Mouse (Mus musculus) liver, embryonic 15.5 days (tissue): ENCODE measurements around the gene Gm12185. TPM values are rescaled to one million over a fixed set of nuclear protein-coding genes. Genes with fewer than 3 reads are reported as not detected.

Source experiments
- ATAC-seq: fragments of 200-750 bp; cut with Nextera tagmentation; 2 replicates; pipeline ENCODE4 v1.8.0; 2017; ENCODE audit warnings: moderate number of reproducible peaks, mild to moderate bottlenecking, moderate library complexity; ENCODE audit not compliant: insufficient read depth
- H3K27ac ChIP-seq: fragments of 300-500 bp; sonication (generic); replicated peaks from 2 replicates; pipeline ENCODE4 v1.5.1; 2015; ENCODE audit warnings: mild to moderate bottlenecking, inconsistent platforms
- H3K27me3 ChIP-seq: fragments of 300-500 bp; sonication (generic); 2 replicates; pipeline ENCODE4 v1.6.1; 2015; ENCODE audit warnings: mild to moderate bottlenecking, inconsistent platforms
- H3K36me3 ChIP-seq: fragments of 300-500 bp; sonication (generic); replicated peaks from 2 replicates; pipeline ENCODE4 v1.6.1; 2015; ENCODE audit warnings: moderate library complexity, mild to moderate bottlenecking, inconsistent platforms
- H3K4me1 ChIP-seq: fragments of 300-500 bp; sonication (generic); replicated peaks from 2 replicates; pipeline ENCODE4 v1.6.1; 2015; ENCODE audit warnings: inconsistent platforms
- H3K4me2 ChIP-seq: fragments of 300-500 bp; sonication (generic); 2 replicates; pipeline ENCODE4 v1.6.1; 2015; ENCODE audit warnings: moderate library complexity, mild to moderate bottlenecking, inconsistent platforms
- H3K4me3 ChIP-seq: fragments of 300-500 bp; sonication (generic); replicated peaks from 2 replicates; pipeline ENCODE4 v1.5.1; 2015; ENCODE audit warnings: mild to moderate bottlenecking, inconsistent platforms
- H3K9ac ChIP-seq: fragments of 300-500 bp; sonication (generic); 2 replicates; pipeline ENCODE4 v1.6.1; 2015; ENCODE audit warnings: moderate library complexity, mild to moderate bottlenecking, inconsistent platforms
- H3K9me3 ChIP-seq: fragments of 300-500 bp; sonication (generic); replicated peaks from 2 replicates; pipeline ENCODE4 v1.6.1; 2016; ENCODE audit warnings: inconsistent platforms
- WGBS: fragments of 180-500 bp; shearing (Covaris S2); methylation state at CpG from one replicate; pipeline ENCODE4 v1.1.7; 2015; ENCODE audit warnings: mixed read lengths; ENCODE audit not compliant: insufficient replicate concordance; 5-methylcytosine and 5-hydroxymethylcytosine counted together
- polyA plus RNA-seq: library from polyadenylated mRNA; unstranded; fragments of >200 nt; fragmentation: Nextera tagmentation; extraction: Ambion mirVana; gene quantifications from 2 replicates; pipeline ENCODE4 v1.2.1, GENCODE M21; 2015

Gene Gm12185
- polyA plus RNA-seq, 1 experiment from 2014 or later: 0.03 TPM

DNA sequence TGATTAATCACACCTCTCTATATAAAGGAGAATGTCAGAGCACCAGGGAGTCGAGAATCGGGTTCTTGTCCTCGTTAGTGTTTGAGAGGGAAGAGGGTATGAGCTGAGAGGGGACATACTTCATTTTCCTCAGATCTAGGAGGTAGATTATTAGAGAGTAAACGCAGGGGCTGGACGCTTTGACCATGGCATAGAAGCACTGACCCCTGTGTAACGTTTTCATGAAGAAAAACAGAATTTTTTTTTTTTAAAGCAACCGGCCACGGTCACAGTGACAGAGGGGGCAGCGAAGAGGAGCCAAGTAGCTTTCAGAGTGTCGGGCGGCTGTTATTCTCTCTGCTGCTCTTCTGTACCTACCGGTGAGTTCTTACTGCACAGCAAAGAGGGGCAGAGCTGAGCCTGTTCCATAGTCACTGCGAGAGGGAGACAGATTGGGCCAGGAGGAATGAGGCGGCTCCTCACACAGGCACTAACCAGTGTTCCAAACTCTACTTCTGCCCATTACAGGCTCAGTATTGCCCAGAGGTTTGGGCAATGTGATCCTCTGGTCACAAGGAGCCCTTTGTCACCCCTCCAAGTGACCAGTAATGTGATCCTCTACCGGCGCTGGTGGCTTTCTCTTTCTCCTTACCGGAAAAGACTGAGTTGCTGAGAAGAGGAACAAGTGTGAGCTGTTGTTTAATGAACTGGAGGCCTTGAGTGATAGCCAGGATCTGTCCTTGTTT is 120.0 kb downstream of the Gm12185 start:
- peak overlapping the region; percentile 90 for H3K27ac ChIP-seq
- under 1% methylated on average over 17 of the region's 17 CpGs for WGBS
- H3K9ac ChIP-seq: peak overlapping the region; percentile 74
- ATAC-seq: peak; percentile 25; the same call in 1 of the 2 replicates
- no peaks in the 10 kb centered on the region for H3K9me3 ChIP-seq
- peak overlapping the region; percentile 89 for H3K4me2 ChIP-seq
- no peaks in the 10 kb centered on the region for H3K27me3 ChIP-seq
- H3K36me3 ChIP-seq: peaks cover 8% of the 10 kb centered on the region
- peaks cover 67% of the 10 kb centered on the region for H3K4me1 ChIP-seq
- peak overlapping the region; percentile 71 for H3K4me3 ChIP-seq

GRCm38 (mm10) chr11:48871201-48871772 is 120.7 kb downstream of the Gm12185 start, which contains the start of gene Irgm1:
Irgm1 (minus strand) TSS chr11:48871683.
- Histone ChIP-seq H3K9me3 (no peaks in the 10 kb centered on the region), H3K4me3 (peak within 1 kb of the TSS; percentile 71), H3K36me3 (peaks cover 15% of the 10 kb centered on the region), H3K4me2 (peak within 1 kb of the TSS; percentile 89), H3K9ac (peak within 1 kb of the TSS; percentile 74), H3K27ac (peak within 1 kb of the TSS; percentile 90), H3K4me1 (peaks cover 67% of the 10 kb centered on the region), H3K27me3 (no peaks in the 10 kb centered on the region)
- peak; percentile 45 for ATAC-seq
- 0% methylated on average over 19 of the region's 19 CpGs for WGBS

DNA sequence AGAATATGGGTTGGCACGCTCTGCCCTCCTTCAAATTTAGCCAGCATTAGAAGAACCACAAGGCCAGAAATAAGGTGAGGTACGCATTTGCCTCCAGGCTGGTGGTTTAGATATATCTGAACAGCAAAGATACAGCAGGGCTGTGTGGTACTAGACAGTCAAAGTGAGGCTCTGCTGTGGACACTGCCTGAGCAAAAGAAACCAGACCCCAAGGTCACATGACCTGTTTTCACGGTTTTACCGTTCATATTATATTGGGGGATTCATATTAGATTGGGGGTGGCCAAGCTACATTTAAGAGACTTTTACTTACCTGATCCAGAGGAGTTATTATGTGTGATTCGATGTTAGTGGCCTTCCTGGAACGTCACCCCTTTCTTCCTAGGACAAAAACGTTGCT is 121.2 kb downstream of the Gm12185 start:
- H3K4me1 ChIP-seq: peaks cover 67% of the 10 kb centered on the region
- peak; percentile 19; the same call in 1 of the 2 replicates for ATAC-seq

DNA sequence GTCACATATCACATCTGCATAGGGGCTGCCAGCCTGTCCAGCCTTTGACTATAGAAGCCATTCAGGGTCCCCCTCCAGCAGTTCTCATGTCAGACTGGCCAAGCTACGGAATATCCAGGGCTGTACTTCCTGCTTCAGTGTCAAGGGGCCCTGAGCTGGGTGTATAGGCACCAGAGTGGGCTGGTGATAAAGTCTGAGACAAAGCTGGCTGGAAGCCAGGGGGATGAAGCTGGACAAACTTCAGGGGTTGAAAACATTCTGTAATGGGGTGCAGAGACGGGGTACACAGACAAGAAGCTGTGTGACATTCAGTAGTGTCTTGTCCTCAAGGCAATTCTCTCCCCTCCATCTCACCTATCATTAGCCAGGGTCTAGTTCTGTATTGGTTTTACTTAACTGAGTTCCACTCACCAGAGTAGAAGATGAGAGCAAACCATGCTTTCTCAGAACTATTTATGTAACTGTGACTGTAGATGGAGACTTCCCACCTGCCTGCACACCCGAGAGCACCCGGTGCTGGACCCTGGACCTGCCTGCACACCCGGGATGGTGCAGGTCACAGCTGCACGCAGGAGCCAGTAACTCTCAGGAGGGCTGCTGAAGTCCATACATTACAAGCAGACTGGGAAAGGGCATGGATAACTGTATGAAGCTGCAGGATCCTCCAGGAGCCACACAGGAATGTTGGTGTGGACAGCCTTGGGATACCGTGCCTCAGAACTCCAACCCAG is 122.5 kb downstream of the Gm12185 start:
- peaks cover 63% of the 10 kb centered on the region for H3K4me1 ChIP-seq
- H3K36me3 ChIP-seq: peaks cover 30% of the 10 kb centered on the region
- no peaks in the 10 kb centered on the region for H3K27me3 ChIP-seq
- peak overlapping the region; percentile 74 for H3K9ac ChIP-seq
- H3K27ac ChIP-seq: peak overlapping the region; percentile 90
- H3K9me3 ChIP-seq: no peaks in the 10 kb centered on the region
- 25% methylated on average over 7 of the region's 7 CpGs for WGBS
- peak overlapping the region; percentile 89 for H3K4me2 ChIP-seq
- peak overlapping the region; percentile 71 for H3K4me3 ChIP-seq
- ATAC-seq: no peak

More for the DNA sequence above, 121.2 kb downstream of the Gm12185 start:
- WGBS: 4% methylated on average over 7 of the region's 7 CpGs
- peak overlapping the region; percentile 90 for H3K27ac ChIP-seq
- H3K9me3 ChIP-seq: no peaks in the 10 kb centered on the region
- H3K27me3 ChIP-seq: no peaks in the 10 kb centered on the region
- H3K36me3 ChIP-seq: peaks cover 20% of the 10 kb centered on the region
- H3K4me2 ChIP-seq: peak overlapping the region; percentile 89
- H3K4me3 ChIP-seq: peak overlapping the region; percentile 71
- H3K9ac ChIP-seq: peak overlapping the region; percentile 74

- Histone ChIP-seq H3K36me3 (peaks cover 36% of the 10 kb centered on the region), H3K4me3 (no peak overlapping the region), H3K4me2 (no peak overlapping the region), H3K27ac (no peak overlapping the region), H3K27me3 (no peaks in the 10 kb centered on the region), H3K9me3 (no peaks in the 10 kb centered on the region), H3K4me1 (peaks cover 39% of the 10 kb centered on the region), H3K9ac (no peak overlapping the region)
- WGBS: 84% methylated on average over 9 of the region's 9 CpGs
- ATAC-seq: no peak
Measured at GRCm38 (mm10) chr11:48866481-48866880, 125.5 kb downstream of the Gm12185 start.

DNA sequence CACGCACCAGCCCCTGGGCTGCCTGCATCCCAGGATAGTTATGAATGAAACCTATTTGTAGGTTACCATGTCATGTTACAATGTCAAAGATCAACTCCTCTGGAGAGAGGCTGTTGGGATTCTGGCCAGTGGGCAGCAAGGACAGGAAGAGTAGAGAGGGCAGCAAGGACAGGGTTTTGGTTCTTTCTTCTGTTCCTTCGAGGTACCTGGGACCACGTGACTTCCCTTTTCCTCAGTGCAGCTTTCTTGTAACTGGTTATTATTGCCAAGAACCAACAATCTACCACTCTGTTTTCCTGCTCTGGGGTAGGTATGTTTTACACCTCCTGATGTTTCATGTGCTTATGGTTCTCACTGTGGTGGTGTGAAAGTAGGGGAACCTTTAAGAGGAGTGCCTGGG is 128.2 kb downstream of the Gm12185 start:
- H3K4me1 ChIP-seq: peaks cover 20% of the 10 kb centered on the region
- no peak for ATAC-seq
- no peak overlapping the region for H3K4me3 ChIP-seq
- WGBS: 55% methylated on average over 3 of the region's 3 CpGs
- H3K27me3 ChIP-seq: peaks cover 9% of the 10 kb centered on the region
- no peak overlapping the region for H3K4me2 ChIP-seq
- no peaks in the 10 kb centered on the region for H3K9me3 ChIP-seq
- no peak overlapping the region for H3K27ac ChIP-seq
- no peak overlapping the region for H3K9ac ChIP-seq
- peaks cover 36% of the 10 kb centered on the region for H3K36me3 ChIP-seq

GRCm38 (mm10) chr11:48862784-48863319 is 129.2 kb downstream of the Gm12185 start:
- ATAC-seq: no peak
- H3K4me1 ChIP-seq: peaks cover 22% of the 10 kb centered on the region
- no peak overlapping the region for H3K27ac ChIP-seq
- no peak overlapping the region for H3K4me2 ChIP-seq
- H3K9ac ChIP-seq: no peak overlapping the region
- no peaks in the 10 kb centered on the region for H3K9me3 ChIP-seq
- WGBS: 57% methylated on average over 1 of the region's 1 CpGs
- no peak overlapping the region for H3K4me3 ChIP-seq
- peaks cover 9% of the 10 kb centered on the region for H3K27me3 ChIP-seq
- H3K36me3 ChIP-seq: peaks cover 33% of the 10 kb centered on the region

GRCm38 (mm10) chr11:48859014-48859413 is 133.0 kb downstream of the Gm12185 start:
- Histone ChIP-seq H3K27me3 (peaks cover 16% of the 10 kb centered on the region), H3K9me3 (no peaks in the 10 kb centered on the region), H3K9ac (no peak overlapping the region), H3K4me3 (no peak overlapping the region), H3K36me3 (peaks cover under 1% of the 10 kb centered on the region; the same call in 1 of the 2 replicates), H3K4me1 (peaks cover 48% of the 10 kb centered on the region), H3K27ac (no peak overlapping the region), H3K4me2 (peak overlapping the region; percentile 94)
- ATAC-seq: no peak
- WGBS: under 1% methylated on average over 6 of the region's 6 CpGs

Other genes with a start within 250 kb of the Gm12185 start
- gene Rack1, start 191.9 kb downstream of the Gm12185 start, polyA plus RNA-seq: 438 and 439 TPM in 2 replicates
- 2.0 and 2.3 TPM in 2 replicates for gene Trim41, start 174.9 kb downstream of the Gm12185 start, polyA plus RNA-seq
- 0.09 and 0.21 TPM in 2 replicates for gene Trim7, start 166.1 kb downstream of the Gm12185 start, polyA plus RNA-seq
- gene Gm12184, start 165.6 kb downstream of the Gm12185 start, polyA plus RNA-seq: 1.4 and 2.1 TPM in 2 replicates
- 19.2 and 20.4 TPM in 2 replicates for gene Irgm1, start 120.5 kb downstream of the Gm12185 start, polyA plus RNA-seq
- gene Gm5431, start 90.0 kb downstream of the Gm12185 start, polyA plus RNA-seq: 0.45 and 0.48 TPM in 2 replicates
- 2.7 and 2.8 TPM in 2 replicates for gene Psme2b, start 46.0 kb downstream of the Gm12185 start, polyA plus RNA-seq
- 0.05 and 0.07 TPM in 2 replicates for gene Olfr56, start 13.3 kb downstream of the Gm12185 start, polyA plus RNA-seq
- 1.1 TPM in 2 replicates for gene 9930111J21Rik1, start 12.8 kb downstream of the Gm12185 start, polyA plus RNA-seq
- 1.2 and 1.5 TPM in 2 replicates for gene Tgtp1, start 1.9 kb upstream of the Gm12185 start, polyA plus RNA-seq
- gene 9930111J21Rik2, start 59.0 kb upstream of the Gm12185 start, polyA plus RNA-seq: 1.2 and 1.6 TPM in 2 replicates
- gene Tgtp2, start 72.0 kb upstream of the Gm12185 start, polyA plus RNA-seq: 0.86 and 1.1 TPM in 2 replicates
- 7.0 and 7.1 TPM in 2 replicates for gene Ifi47, start 84.4 kb upstream of the Gm12185 start, polyA plus RNA-seq
- gene Olfr1396, start 122.6 kb upstream of the Gm12185 start, polyA plus RNA-seq: not detected in 2 replicates
- not detected in 2 replicates for gene Olfr1395, start 150.0 kb upstream of the Gm12185 start, polyA plus RNA-seq
- not detected in 2 replicates for gene Olfr1394, start 162.2 kb upstream of the Gm12185 start, polyA plus RNA-seq
- 0.76 and 1.6 TPM in 2 replicates for gene Btnl9, start 194.9 kb upstream of the Gm12185 start, polyA plus RNA-seq
- 10.2 and 10.4 TPM in 2 replicates for gene Zfp62, start 211.1 kb upstream of the Gm12185 start, polyA plus RNA-seq